Mouse (Mus musculus) small intestine, adult 2 months (tissue): ENCODE results near the gene Gm10220.

Source experiments
- CTCF ChIP-seq: fragments of 200-500 bp; IDR thresholded peaks from 2 replicates; pipeline ENCODE4 v1.5.1; 2012; ENCODE audit warnings: low read depth, mild to moderate bottlenecking, control low read depth, inconsistent platforms, low read length, moderate library complexity, mixed read lengths; ENCODE audit not compliant: insufficient replicate concordance, insufficient read length; ENCODE audit errors: extremely low read depth
- POLR2A ChIP-seq: fragments of 200-500 bp; IDR thresholded peaks from 2 replicates; pipeline ENCODE4 v1.6.1; 2012; ENCODE audit warnings: low read depth, mild to moderate bottlenecking, control low read depth, inconsistent platforms, low read length, moderate library complexity

DNA sequence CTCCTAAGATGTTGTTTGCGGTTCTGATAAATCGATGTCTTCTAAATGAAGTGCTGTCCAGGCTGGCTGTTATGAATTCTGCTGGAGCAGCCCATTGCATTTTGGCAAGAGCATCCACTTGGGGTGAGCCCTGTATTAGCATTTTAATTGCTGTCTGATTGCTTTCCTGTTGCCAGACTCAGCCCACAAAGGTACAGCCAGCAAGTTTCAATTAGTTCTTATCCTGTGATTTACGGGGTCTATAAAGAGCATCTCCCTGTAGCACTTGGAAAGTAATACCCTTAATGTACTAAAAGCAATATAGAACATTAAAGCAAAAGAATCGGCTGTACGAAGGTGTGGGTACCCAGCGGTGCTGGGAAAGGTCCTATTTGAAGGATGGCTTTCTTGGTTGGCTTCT lies 21.7 kb upstream of the Gm10220 start:
- TF ChIP-seq POLR2A (no peak), CTCF (no peak)
